Mouse (Mus musculus) C2C12 (cell line): ENCODE measurements at regions not wholly inside any gene's neighbourhood (a gene's known extent, or its start where the extent isn't known, plus 50 kb on each side); places are given as distances from the start of the nearest gene placed in this dataset.

Experiments
- CTCF ChIP-seq: IDR thresholded peaks from one replicate; pipeline ENCODE4 v1.5.1; 2011; ENCODE audit not compliant: control insufficient read depth, insufficient read depth, insufficient read length
- MAX ChIP-seq: IDR thresholded peaks from one replicate; pipeline ENCODE4 v1.6.1; 2011; ENCODE audit warnings: mild to moderate bottlenecking, control low read depth
- MYOD1 ChIP-seq: IDR thresholded peaks from one replicate; pipeline ENCODE4 v1.6.1; 2011; ENCODE audit warnings: low read depth; ENCODE audit not compliant: control insufficient read depth, insufficient read length
- MYOG ChIP-seq: IDR thresholded peaks from one replicate; pipeline ENCODE4 v1.6.1; 2011; ENCODE audit not compliant: control insufficient read depth, insufficient read length; ENCODE audit errors: extremely low read depth
- USF1 ChIP-seq: IDR thresholded peaks from one replicate; pipeline ENCODE4 v1.6.1; 2011; ENCODE audit warnings: low read depth, mild to moderate bottlenecking, control low read depth, moderate library complexity

- TF ChIP-seq CTCF, result no peak
- TF ChIP-seq MAX, result no peak
- TF ChIP-seq MYOG, result no peak
- TF ChIP-seq MYOD1, result no peak
- TF ChIP-seq USF1, result no peak
Measured at GRCm38 (mm10) chr4:5587465-5587864, 794.3 kb upstream of the Impad1 start.
